Mouse (Mus musculus): Measurements from ENCODE around the gene Catsper3.

- TF ChIP-seq CTCF (IDR thresholded peaks at IDR 0.05; ENCODE audit: insufficient read depth, low read length) (no peak), POLR2A (IDR thresholded peaks at IDR 0.05; ENCODE audit: borderline replicate concordance, extremely low read depth, low read depth, low read length) (no peak)
Measured at GRCm38 (mm10) chr13:55829018-55829655, 44.8 kb downstream of the Catsper3 start.

Measured in lung, adult 2 months (tissue).